Mouse (Mus musculus): ENCODE results near the gene Spaca9. TPM values are rescaled to one million over a fixed set of nuclear protein-coding genes. Genes with fewer than 3 reads are reported as not detected.

Spaca9 gene
- polyA plus RNA-seq (2015; fragmentation: Nextera tagmentation; extraction: Ambion mirVana) = 3.2 and 3.4 TPM in 2 replicates

DNA sequence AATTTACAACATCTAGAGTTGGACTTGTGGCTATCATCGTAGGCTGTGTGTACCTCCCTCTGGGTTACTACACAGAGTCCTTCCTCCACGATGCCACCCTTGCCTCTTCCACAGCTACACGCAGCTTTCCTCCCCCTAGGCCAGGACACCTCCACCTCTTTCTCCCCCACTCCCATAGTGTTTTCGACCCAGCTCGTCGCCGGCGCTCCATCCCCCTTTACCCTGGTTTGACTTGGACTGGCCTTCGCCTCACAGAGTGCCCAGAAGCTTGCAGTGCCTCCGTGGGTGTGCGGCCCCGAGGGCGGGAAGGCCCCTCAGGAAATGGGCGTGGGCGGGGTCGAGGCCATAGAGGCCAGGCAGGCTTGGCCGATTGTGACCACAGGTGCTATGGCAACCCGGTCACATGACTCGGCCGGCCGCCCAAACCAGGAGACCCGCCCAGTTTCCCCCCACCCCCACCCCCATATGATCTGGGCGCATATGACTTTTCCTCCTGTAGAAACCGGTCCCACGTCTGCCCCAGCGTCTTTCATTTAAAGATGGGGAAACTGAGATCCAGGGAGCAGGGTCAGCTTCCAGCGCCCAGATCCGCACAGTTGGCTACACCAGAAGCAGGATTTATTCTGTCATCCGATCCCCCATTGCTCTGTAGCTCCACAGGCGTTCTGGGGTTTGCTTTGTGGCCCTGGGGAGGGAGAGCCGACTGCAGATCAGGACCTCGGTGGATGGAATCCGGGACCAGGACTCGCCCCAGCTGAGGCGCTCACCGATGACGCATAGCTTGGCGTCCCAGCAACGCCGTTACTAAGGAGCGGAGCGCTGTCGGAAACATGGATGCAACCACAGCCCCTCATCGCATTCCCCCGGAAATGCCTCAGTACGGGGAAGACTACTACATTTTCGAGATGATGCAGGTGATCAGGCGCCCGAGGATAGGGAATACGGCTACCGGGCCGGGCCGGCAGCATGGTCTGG is at the start of gene Spaca9, which contains the start of gene Ak8:
Gene Spaca9, minus strand, starts transcription at position 367 of the 975 bp plus-strand sequence.
Gene Ak8, plus strand, starts transcription at position 804 of the 975 bp plus-strand sequence.
- WGBS = 1% methylated on average over 53 of the region's 53 CpGs
- peak; percentile 85 for ATAC-seq
- Histone ChIP-seq H3K27ac (ENCODE audit: low read depth, low read length) (peak within 1 kb of the TSS; percentile 72), H3K27me3 (replicated peaks; ENCODE audit: control insufficient read depth, insufficient read depth, low read length) (no peaks in the 10 kb centered on the region), H3K9me3 (ENCODE audit: control insufficient read depth, low read length) (no peaks in the 10 kb centered on the region), H3K36me3 (ENCODE audit: control insufficient read depth, insufficient read depth, low read length) (no peaks in the 10 kb centered on the region), H3K4me3 (ENCODE audit: low read length) (peak within 1 kb of the TSS; percentile 70), H3K9ac (ENCODE audit: low read depth, low read length) (peak within 1 kb of the TSS; percentile 87), H3K4me1 (ENCODE audit: control insufficient read depth, insufficient read depth, low read depth, low read length) (peaks cover 3% of the 10 kb centered on the region; the same call in 1 of the 2 replicates), H3K4me2 (ENCODE audit: low read length) (peak within 1 kb of the TSS; percentile 99)

DNA sequence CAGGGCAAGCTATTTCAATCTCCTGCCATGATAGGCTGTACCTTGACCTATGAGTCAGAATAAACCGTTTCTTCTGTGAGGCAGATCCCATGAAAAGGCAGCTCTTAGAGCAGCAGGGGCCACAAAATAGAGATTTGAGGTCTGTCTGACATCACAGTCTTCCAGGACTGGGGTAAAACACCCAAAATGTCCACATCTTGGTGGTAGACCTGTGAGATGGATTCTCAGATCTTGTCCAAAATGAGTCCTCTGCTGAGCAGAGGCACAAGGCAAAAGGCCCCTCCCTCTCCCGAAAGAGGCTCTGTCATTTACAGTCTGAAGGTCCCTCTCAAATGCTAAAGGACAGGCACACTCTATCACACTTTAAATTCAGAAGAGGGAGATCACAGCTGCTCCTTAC is 48.2 kb upstream of the Spaca9 start:
- no peak overlapping the region for H3K27ac ChIP-seq (ENCODE audit: low read depth, low read length)
- no peaks in the 10 kb centered on the region for H3K36me3 ChIP-seq (ENCODE audit: control insufficient read depth, insufficient read depth, low read length)
- ATAC-seq = no peak
- peaks cover 9% of the 10 kb centered on the region; the same call in 1 of the 2 replicates for H3K27me3 ChIP-seq (replicated peaks; ENCODE audit: control insufficient read depth, insufficient read depth, low read length)
- no peak overlapping the region for H3K4me3 ChIP-seq (ENCODE audit: low read length)
- H3K9ac ChIP-seq (ENCODE audit: low read depth, low read length) = no peak overlapping the region
- H3K9me3 ChIP-seq (ENCODE audit: control insufficient read depth, low read length) = no peaks in the 10 kb centered on the region
- peaks cover 21% of the 10 kb centered on the region for H3K4me1 ChIP-seq (ENCODE audit: control insufficient read depth, insufficient read depth, low read depth, low read length)
- WGBS = 83% methylated on average over 2 of the region's 2 CpGs
- no peak overlapping the region for H3K4me2 ChIP-seq (ENCODE audit: low read length)

- no peak overlapping the region for H3K9ac ChIP-seq (ENCODE audit: low read depth, low read length)
- WGBS = 74% methylated on average over 15 of the region's 15 CpGs
- H3K27me3 ChIP-seq (replicated peaks; ENCODE audit: control insufficient read depth, insufficient read depth, low read length) = peaks cover 7% of the 10 kb centered on the region; the same call in 1 of the 2 replicates
- H3K4me1 ChIP-seq (ENCODE audit: control insufficient read depth, insufficient read depth, low read depth, low read length) = peaks cover 12% of the 10 kb centered on the region
- H3K4me2 ChIP-seq (ENCODE audit: low read length) = no peak overlapping the region
- no peaks in the 10 kb centered on the region for H3K9me3 ChIP-seq (ENCODE audit: control insufficient read depth, low read length)
- H3K27ac ChIP-seq (ENCODE audit: low read depth, low read length) = no peak overlapping the region
- ATAC-seq = no peak
- H3K36me3 ChIP-seq (ENCODE audit: control insufficient read depth, insufficient read depth, low read length) = no peaks in the 10 kb centered on the region
- no peak overlapping the region for H3K4me3 ChIP-seq (ENCODE audit: low read length)
These were observed 47.3 kb upstream of the Spaca9 start for GRCm38 (mm10) chr2:28746682-28747332.

DNA sequence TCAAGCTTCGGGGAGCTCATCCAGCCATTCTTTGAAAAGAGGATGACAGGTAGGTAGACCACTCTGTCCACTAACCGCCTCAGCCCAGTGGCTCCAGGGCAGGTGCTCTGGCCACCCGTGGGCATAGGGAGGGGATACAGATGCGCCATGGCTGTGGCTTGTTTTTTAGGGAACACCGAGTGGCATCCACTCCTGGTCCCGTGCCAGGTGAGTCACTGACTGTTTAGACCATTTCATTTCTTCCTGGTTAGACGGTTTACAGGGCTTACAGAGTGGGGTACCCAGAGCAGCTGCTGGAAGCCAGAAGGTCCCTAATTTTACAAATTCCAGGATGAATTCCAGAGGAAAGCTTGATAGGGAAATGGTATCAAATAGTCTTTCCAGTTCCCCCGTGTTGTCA is 43.2 kb upstream of the Spaca9 start:
- H3K4me2 ChIP-seq (ENCODE audit: low read length) = no peak overlapping the region
- H3K27me3 ChIP-seq (replicated peaks; ENCODE audit: control insufficient read depth, insufficient read depth, low read length) = no peaks in the 10 kb centered on the region; the same call in 1 of the 2 replicates
- H3K9ac ChIP-seq (ENCODE audit: low read depth, low read length) = no peak overlapping the region
- H3K4me3 ChIP-seq (ENCODE audit: low read length) = no peak overlapping the region
- H3K27ac ChIP-seq (ENCODE audit: low read depth, low read length) = no peak overlapping the region
- no peak for ATAC-seq
- WGBS = 82% methylated on average over 8 of the region's 8 CpGs
- H3K9me3 ChIP-seq (ENCODE audit: control insufficient read depth, low read length) = no peaks in the 10 kb centered on the region
- no peaks in the 10 kb centered on the region for H3K4me1 ChIP-seq (ENCODE audit: control insufficient read depth, insufficient read depth, low read depth, low read length)
- H3K36me3 ChIP-seq (ENCODE audit: control insufficient read depth, insufficient read depth, low read length) = no peaks in the 10 kb centered on the region

- H3K36me3 ChIP-seq (ENCODE audit: control insufficient read depth, insufficient read depth, low read length) = no peaks in the 10 kb centered on the region
- ATAC-seq = no peak
- H3K4me1 ChIP-seq (ENCODE audit: control insufficient read depth, insufficient read depth, low read depth, low read length) = peaks cover 3% of the 10 kb centered on the region; the same call in 1 of the 2 replicates
- H3K4me3 ChIP-seq (ENCODE audit: low read length) = no peak overlapping the region
- no peaks in the 10 kb centered on the region; the same call in 1 of the 2 replicates for H3K27me3 ChIP-seq (replicated peaks; ENCODE audit: control insufficient read depth, insufficient read depth, low read length)
- no peak overlapping the region for H3K9ac ChIP-seq (ENCODE audit: low read depth, low read length)
- H3K27ac ChIP-seq (ENCODE audit: low read depth, low read length) = no peak overlapping the region
- no peak overlapping the region for H3K4me2 ChIP-seq (ENCODE audit: low read length)
- no peaks in the 10 kb centered on the region for H3K9me3 ChIP-seq (ENCODE audit: control insufficient read depth, low read length)
- WGBS = 91% methylated on average over 5 of the region's 5 CpGs
These were observed 40.6 kb upstream of the Spaca9 start for GRCm38 (mm10) chr2:28740159-28740558.

DNA sequence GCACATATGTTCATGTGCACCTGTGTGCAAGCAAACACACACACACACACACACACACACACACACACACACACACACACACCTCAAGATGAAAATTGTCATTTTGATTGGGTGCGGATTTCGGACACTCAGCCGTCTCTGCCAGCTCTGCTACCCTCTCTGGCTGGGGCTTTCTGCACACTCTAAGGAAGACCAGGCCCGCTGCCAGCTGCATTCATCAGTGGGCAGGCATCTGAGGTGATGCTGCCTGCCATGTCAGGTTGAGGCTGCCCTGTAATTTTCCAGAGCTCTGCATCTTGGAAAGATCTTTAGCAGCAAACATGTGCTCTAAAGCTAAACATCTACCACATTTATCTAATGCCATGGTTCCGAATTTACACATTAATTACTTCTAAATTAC is 37.6 kb upstream of the Spaca9 start:
- ATAC-seq = no peak
- Histone ChIP-seq H3K4me3 (ENCODE audit: low read length) (no peak overlapping the region), H3K27ac (ENCODE audit: low read depth, low read length) (no peak overlapping the region), H3K27me3 (replicated peaks; ENCODE audit: control insufficient read depth, insufficient read depth, low read length) (no peaks in the 10 kb centered on the region; the same call in 1 of the 2 replicates), H3K9ac (ENCODE audit: low read depth, low read length) (no peak overlapping the region), H3K36me3 (ENCODE audit: control insufficient read depth, insufficient read depth, low read length) (no peaks in the 10 kb centered on the region), H3K4me2 (ENCODE audit: low read length) (no peak overlapping the region), H3K9me3 (ENCODE audit: control insufficient read depth, low read length) (no peaks in the 10 kb centered on the region), H3K4me1 (ENCODE audit: control insufficient read depth, insufficient read depth, low read depth, low read length) (peaks cover 3% of the 10 kb centered on the region; the same call in 1 of the 2 replicates)
- 65% methylated on average over 5 of the region's 5 CpGs for WGBS

- Histone ChIP-seq H3K4me2 (ENCODE audit: low read length) (no peak overlapping the region), H3K4me3 (ENCODE audit: low read length) (no peak overlapping the region), H3K36me3 (ENCODE audit: control insufficient read depth, insufficient read depth, low read length) (no peaks in the 10 kb centered on the region), H3K9me3 (ENCODE audit: control insufficient read depth, low read length) (no peaks in the 10 kb centered on the region), H3K27me3 (replicated peaks; ENCODE audit: control insufficient read depth, insufficient read depth, low read length) (no peaks in the 10 kb centered on the region; the same call in 1 of the 2 replicates), H3K4me1 (ENCODE audit: control insufficient read depth, insufficient read depth, low read depth, low read length) (peaks cover 9% of the 10 kb centered on the region), H3K27ac (ENCODE audit: low read depth, low read length) (no peak overlapping the region), H3K9ac (ENCODE audit: low read depth, low read length) (no peak overlapping the region)
- ATAC-seq = no peak
These were observed 31.1 kb upstream of the Spaca9 start for GRCm38 (mm10) chr2:28730676-28731075.

DNA sequence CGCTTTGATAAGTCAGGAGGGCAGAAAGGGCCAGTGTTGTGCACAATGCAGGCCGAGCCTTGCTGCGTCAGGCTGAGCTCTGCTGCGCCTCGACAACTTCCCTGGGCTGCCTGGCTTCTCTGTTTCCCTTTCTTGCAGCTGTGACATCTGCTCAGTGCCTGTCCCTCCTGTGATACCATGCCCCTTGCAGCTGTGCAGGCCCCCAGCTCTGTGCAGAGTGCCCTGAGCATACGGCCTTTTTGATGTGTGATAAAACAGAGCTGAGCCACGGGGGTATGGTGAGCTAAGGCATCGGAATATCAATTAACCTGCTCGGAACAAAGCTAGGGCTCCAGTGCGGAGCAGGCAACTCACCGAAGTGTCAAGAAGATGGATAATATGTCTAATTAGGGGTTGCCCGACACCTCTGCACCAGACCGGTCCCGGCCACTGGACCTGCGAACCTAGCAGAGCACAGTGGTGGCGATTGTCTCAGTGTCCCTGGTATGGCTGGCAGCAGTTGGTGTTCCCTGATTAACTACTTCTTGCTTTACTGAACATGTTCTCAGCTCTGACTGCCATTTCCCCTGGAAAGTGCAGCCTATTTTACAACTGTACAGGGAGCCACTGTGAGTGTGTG is 28.4 kb upstream of the Spaca9 start:
- H3K9ac ChIP-seq (ENCODE audit: low read depth, low read length) = no peak overlapping the region
- H3K9me3 ChIP-seq (ENCODE audit: control insufficient read depth, low read length) = no peaks in the 10 kb centered on the region
- H3K4me2 ChIP-seq (ENCODE audit: low read length) = no peak overlapping the region
- no peaks in the 10 kb centered on the region; the same call in 1 of the 2 replicates for H3K27me3 ChIP-seq (replicated peaks; ENCODE audit: control insufficient read depth, insufficient read depth, low read length)
- peak; percentile 58 for ATAC-seq
- H3K27ac ChIP-seq (ENCODE audit: low read depth, low read length) = no peak overlapping the region
- H3K4me3 ChIP-seq (ENCODE audit: low read length) = no peak overlapping the region
- H3K4me1 ChIP-seq (ENCODE audit: control insufficient read depth, insufficient read depth, low read depth, low read length) = peaks cover 9% of the 10 kb centered on the region
- no peaks in the 10 kb centered on the region for H3K36me3 ChIP-seq (ENCODE audit: control insufficient read depth, insufficient read depth, low read length)
- 17% methylated on average over 16 of the region's 16 CpGs for WGBS

All from hindbrain, embryonic 16.5 days (tissue).